Mouse (Mus musculus) cortical plate, adult 2 months (tissue): ENCODE results near the gene Adamts3.

Experiments used
- CTCF ChIP-seq: fragments of 200-500 bp; IDR thresholded peaks from 2 replicates; pipeline ENCODE4 v1.5.1; 2011; ENCODE audit warnings: mild to moderate bottlenecking, control low read depth, low read length; ENCODE audit not compliant: insufficient read depth; ENCODE audit errors: extremely low read depth
- POLR2A ChIP-seq: fragments of 200-500 bp; IDR thresholded peaks from 2 replicates; pipeline ENCODE4 v1.6.1; 2011; ENCODE audit warnings: mild to moderate bottlenecking, low read length, control low read depth; ENCODE audit not compliant: insufficient read depth; ENCODE audit errors: extremely low read depth

GRCm38 (mm10) chr5:89635434-89635833 lies 247.7 kb downstream of the Adamts3 start:
- TF ChIP-seq CTCF (no peak), POLR2A (no peak)
